Mouse (Mus musculus): Measurements from ENCODE around the gene Tut1. TPM values are rescaled to one million over a fixed set of nuclear protein-coding genes. Genes with fewer than 3 reads are reported as not detected.

Tut1 gene
- polyA plus RNA-seq, 1 experiment from 2014 or later = 12.6 TPM

- peaks cover 19% of the 10 kb centered on the region for H3K4me1 ChIP-seq (ENCODE audit: control insufficient read depth, low read depth, low read length)
Observed at GRCm38 (mm10) chr19:8921741-8922140, 31.9 kb upstream of the Tut1 start.

GRCm38 (mm10) chr19:8926766-8927165 lies 26.9 kb upstream of the Tut1 start:
- ATAC-seq (ENCODE audit: low read depth) = no peak
- WGBS (ENCODE audit: insufficient replicate concordance) = 46% methylated on average over 2 of the region's 2 CpGs
- Histone ChIP-seq H3K9ac (ENCODE audit: low read depth, low read length) (no peak overlapping the region), H3K27me3 (ENCODE audit: control insufficient read depth, insufficient read depth, low read depth, low read length) (no peaks in the 10 kb centered on the region), H3K36me3 (ENCODE audit: control insufficient read depth, insufficient read depth) (no peaks in the 10 kb centered on the region), H3K4me3 (ENCODE audit: low read depth, low read length) (no peak overlapping the region), H3K9me3 (replicated peaks; ENCODE audit: control insufficient read depth, low read length) (no peaks in the 10 kb centered on the region), H3K27ac (ENCODE audit: low read length) (no peak overlapping the region), H3K4me2 (ENCODE audit: low read depth, low read length) (no peak overlapping the region), H3K4me1 (ENCODE audit: control insufficient read depth, low read depth, low read length) (peaks cover 46% of the 10 kb centered on the region)

More at GRCm38 (mm10) chr19:8921741-8922140, 31.9 kb upstream of the Tut1 start:
- ATAC-seq (ENCODE audit: low read depth) = no peak
- Histone ChIP-seq H3K27ac (ENCODE audit: low read length) (peak overlapping the region; percentile 96; the same call in 1 of the 2 replicates), H3K27me3 (ENCODE audit: control insufficient read depth, insufficient read depth, low read depth, low read length) (no peaks in the 10 kb centered on the region), H3K4me3 (ENCODE audit: low read depth, low read length) (peak overlapping the region; percentile 87), H3K4me2 (ENCODE audit: low read depth, low read length) (peak overlapping the region; percentile 92), H3K9me3 (replicated peaks; ENCODE audit: control insufficient read depth, low read length) (no peaks in the 10 kb centered on the region), H3K9ac (ENCODE audit: low read depth, low read length) (peak overlapping the region; percentile 90; the same call in 1 of the 2 replicates), H3K36me3 (ENCODE audit: control insufficient read depth, insufficient read depth) (no peaks in the 10 kb centered on the region; the same call in 1 of the 2 replicates)
- WGBS (ENCODE audit: insufficient replicate concordance) = 73% methylated on average over 9 of the region's 9 CpGs

GRCm38 (mm10) chr19:8927891-8928525 lies 25.6 kb upstream of the Tut1 start:
- Histone ChIP-seq H3K9ac (ENCODE audit: low read depth, low read length) (peak overlapping the region; percentile 1; the same call in 1 of the 2 replicates), H3K4me1 (ENCODE audit: control insufficient read depth, low read depth, low read length) (peaks cover 43% of the 10 kb centered on the region), H3K36me3 (ENCODE audit: control insufficient read depth, insufficient read depth) (no peaks in the 10 kb centered on the region), H3K4me3 (ENCODE audit: low read depth, low read length) (peak overlapping the region; percentile 90), H3K27ac (ENCODE audit: low read length) (peak overlapping the region; percentile 91), H3K9me3 (replicated peaks; ENCODE audit: control insufficient read depth, low read length) (no peaks in the 10 kb centered on the region), H3K27me3 (ENCODE audit: control insufficient read depth, insufficient read depth, low read depth, low read length) (no peaks in the 10 kb centered on the region), H3K4me2 (ENCODE audit: low read depth, low read length) (peak overlapping the region; percentile 99)
- WGBS (ENCODE audit: insufficient replicate concordance) = 27% methylated on average over 12 of the region's 12 CpGs
- peak; percentile 37 for ATAC-seq (ENCODE audit: low read depth)

GRCm38 (mm10) chr19:8928689-8929223 lies 24.9 kb upstream of the Tut1 start:
- H3K9ac ChIP-seq (ENCODE audit: low read depth, low read length) = peak overlapping the region; percentile 88
- peak overlapping the region; percentile 90 for H3K4me3 ChIP-seq (ENCODE audit: low read depth, low read length)
- peaks cover 2% of the 10 kb centered on the region; the same call in 1 of the 2 replicates for H3K36me3 ChIP-seq (ENCODE audit: control insufficient read depth, insufficient read depth)
- peak overlapping the region; percentile 91 for H3K27ac ChIP-seq (ENCODE audit: low read length)
- H3K9me3 ChIP-seq (replicated peaks; ENCODE audit: control insufficient read depth, low read length) = no peaks in the 10 kb centered on the region
- WGBS (ENCODE audit: insufficient replicate concordance) = 30% methylated on average over 16 of the region's 16 CpGs
- H3K27me3 ChIP-seq (ENCODE audit: control insufficient read depth, insufficient read depth, low read depth, low read length) = no peaks in the 10 kb centered on the region
- peaks cover 41% of the 10 kb centered on the region for H3K4me1 ChIP-seq (ENCODE audit: control insufficient read depth, low read depth, low read length)
- peak; percentile 0; the same call in 1 of the 2 replicates for ATAC-seq (ENCODE audit: low read depth)
- H3K4me2 ChIP-seq (ENCODE audit: low read depth, low read length) = peak overlapping the region; percentile 99

GRCm38 (mm10) chr19:8929224-8930088 lies 24.2 kb upstream of the Tut1 start, which contains the start of the genes Rom1 and Eml3:
TSS of gene Rom1 (minus strand) at chr19:8929356.
TSS of gene Eml3 (plus strand) at chr19:8929552.
- H3K4me1 ChIP-seq (ENCODE audit: control insufficient read depth, low read depth, low read length) = peaks cover 41% of the 10 kb centered on the region
- under 1% methylated on average over 70 of the region's 74 CpGs for WGBS (ENCODE audit: insufficient replicate concordance)

GRCm38 (mm10) chr19:8930117-8930516 lies 23.5 kb upstream of the Tut1 start:
- H3K27me3 ChIP-seq (ENCODE audit: control insufficient read depth, insufficient read depth, low read depth, low read length) = no peaks in the 10 kb centered on the region
- peak overlapping the region; percentile 88 for H3K9ac ChIP-seq (ENCODE audit: low read depth, low read length)
- peaks cover 5% of the 10 kb centered on the region; the same call in 1 of the 2 replicates for H3K36me3 ChIP-seq (ENCODE audit: control insufficient read depth, insufficient read depth)
- no peaks in the 10 kb centered on the region for H3K9me3 ChIP-seq (replicated peaks; ENCODE audit: control insufficient read depth, low read length)
- peak overlapping the region; percentile 99 for H3K4me2 ChIP-seq (ENCODE audit: low read depth, low read length)
- H3K27ac ChIP-seq (ENCODE audit: low read length) = peak overlapping the region; percentile 91
- WGBS (ENCODE audit: insufficient replicate concordance) = 6% methylated on average over 11 of the region's 11 CpGs
- H3K4me3 ChIP-seq (ENCODE audit: low read depth, low read length) = peak overlapping the region; percentile 90
- peaks cover 41% of the 10 kb centered on the region for H3K4me1 ChIP-seq (ENCODE audit: control insufficient read depth, low read depth, low read length)
- no peak for ATAC-seq (ENCODE audit: low read depth)

More at GRCm38 (mm10) chr19:8929224-8930088, 24.2 kb upstream of the Tut1 start, which contains the start of the genes Rom1 and Eml3:
- Histone ChIP-seq H3K27ac (ENCODE audit: low read length) (peak within 1 kb of the TSS; percentile 91), H3K4me2 (ENCODE audit: low read depth, low read length) (peak within 1 kb of the TSS; percentile 99), H3K9ac (ENCODE audit: low read depth, low read length) (peak within 1 kb of the TSS; percentile 88), H3K4me3 (ENCODE audit: low read depth, low read length) (peak within 1 kb of the TSS; percentile 90), H3K9me3 (replicated peaks; ENCODE audit: control insufficient read depth, low read length) (no peaks in the 10 kb centered on the region), H3K36me3 (ENCODE audit: control insufficient read depth, insufficient read depth) (peaks cover 5% of the 10 kb centered on the region; the same call in 1 of the 2 replicates), H3K27me3 (ENCODE audit: control insufficient read depth, insufficient read depth, low read depth, low read length) (no peaks in the 10 kb centered on the region)
- ATAC-seq (ENCODE audit: low read depth) = peak; percentile 76

GRCm38 (mm10) chr19:8930771-8931170 lies 22.9 kb upstream of the Tut1 start:
- Histone ChIP-seq H3K4me3 (ENCODE audit: low read depth, low read length) (peak overlapping the region; percentile 90), H3K36me3 (ENCODE audit: control insufficient read depth, insufficient read depth) (peaks cover 5% of the 10 kb centered on the region; the same call in 1 of the 2 replicates), H3K4me2 (ENCODE audit: low read depth, low read length) (peak overlapping the region; percentile 99), H3K4me1 (ENCODE audit: control insufficient read depth, low read depth, low read length) (peaks cover 41% of the 10 kb centered on the region), H3K27ac (ENCODE audit: low read length) (no peak overlapping the region), H3K27me3 (ENCODE audit: control insufficient read depth, insufficient read depth, low read depth, low read length) (no peaks in the 10 kb centered on the region), H3K9me3 (replicated peaks; ENCODE audit: control insufficient read depth, low read length) (no peaks in the 10 kb centered on the region), H3K9ac (ENCODE audit: low read depth, low read length) (peak overlapping the region; percentile 88)
- 75% methylated on average over 7 of the region's 7 CpGs for WGBS (ENCODE audit: insufficient replicate concordance)
- no peak for ATAC-seq (ENCODE audit: low read depth)

- WGBS (ENCODE audit: insufficient replicate concordance) = 85% methylated on average over 2 of the region's 2 CpGs
- H3K4me2 ChIP-seq (ENCODE audit: low read depth, low read length) = no peak overlapping the region
- no peak overlapping the region for H3K9ac ChIP-seq (ENCODE audit: low read depth, low read length)
- no peaks in the 10 kb centered on the region for H3K9me3 ChIP-seq (replicated peaks; ENCODE audit: control insufficient read depth, low read length)
- H3K4me1 ChIP-seq (ENCODE audit: control insufficient read depth, low read depth, low read length) = peaks cover 10% of the 10 kb centered on the region
- H3K36me3 ChIP-seq (ENCODE audit: control insufficient read depth, insufficient read depth) = peaks cover 12% of the 10 kb centered on the region; the same call in 1 of the 2 replicates
- no peak overlapping the region for H3K4me3 ChIP-seq (ENCODE audit: low read depth, low read length)
- H3K27ac ChIP-seq (ENCODE audit: low read length) = no peak overlapping the region
- no peaks in the 10 kb centered on the region for H3K27me3 ChIP-seq (ENCODE audit: control insufficient read depth, insufficient read depth, low read depth, low read length)
- ATAC-seq (ENCODE audit: low read depth) = no peak
Observed at GRCm38 (mm10) chr19:8936736-8937135, 16.9 kb upstream of the Tut1 start.
